Mouse (Mus musculus) frontal cortex, postnatal 36 days (tissue): Measurements from ENCODE around the gene Cd68.

ENCODE experiments used
- DNase-seq, 2 experiments: peaks; one replicate each; pipeline ENCODE4 v3.0.0; 2022; ENCODE audit warnings: low spot score in 2 of 2

The Cd68 gene

DNA sequence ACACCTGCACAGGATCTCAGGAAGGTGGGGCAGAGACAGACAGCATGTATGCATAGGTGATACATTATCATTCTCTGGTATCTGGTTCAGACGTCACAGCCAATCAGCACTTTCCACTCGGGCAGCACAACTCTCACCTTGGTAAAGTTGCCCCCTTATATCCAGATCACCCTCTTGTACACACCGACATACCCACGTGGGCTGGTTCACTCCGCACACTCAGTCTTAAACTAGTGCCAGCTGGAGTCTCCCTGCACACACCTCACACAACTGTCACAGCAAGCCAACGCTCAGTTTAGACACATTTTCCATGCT, 29.1 kb upstream of the Cd68 start:
- peak in 1 of 2 experiments; percentile 60 for DNase-seq

DNA sequence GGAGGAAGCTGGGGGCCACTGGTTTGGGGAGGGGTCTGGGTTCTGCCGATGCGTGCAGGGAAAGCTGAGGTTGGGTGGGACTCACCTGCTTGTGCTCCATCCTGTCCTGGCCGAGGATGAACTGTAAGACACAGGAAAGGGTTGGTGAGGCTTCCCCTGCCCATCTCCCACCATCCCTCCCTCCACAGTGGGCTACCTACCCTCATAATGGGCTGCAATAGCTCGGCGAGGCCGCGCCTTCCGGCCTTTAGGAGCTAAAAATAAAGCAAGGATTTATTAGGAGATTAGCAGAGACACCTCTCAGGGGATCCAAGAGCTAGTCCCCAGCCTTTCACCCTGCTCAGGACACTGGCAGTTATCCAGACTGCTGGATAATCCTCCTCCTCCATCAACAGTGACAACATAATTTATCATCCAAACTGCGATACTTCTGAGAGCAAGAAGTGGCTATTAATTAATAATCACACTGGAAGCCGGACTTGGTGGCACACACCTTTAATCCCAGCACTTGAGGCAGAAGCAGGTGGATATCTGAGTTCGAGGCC, 27.5 kb upstream of the Cd68 start:
- no peak for DNase-seq

GRCm38 (mm10) chr11:69692863-69693262, 26.9 kb upstream of the Cd68 start:
- DNase-seq, result no peak

DNA sequence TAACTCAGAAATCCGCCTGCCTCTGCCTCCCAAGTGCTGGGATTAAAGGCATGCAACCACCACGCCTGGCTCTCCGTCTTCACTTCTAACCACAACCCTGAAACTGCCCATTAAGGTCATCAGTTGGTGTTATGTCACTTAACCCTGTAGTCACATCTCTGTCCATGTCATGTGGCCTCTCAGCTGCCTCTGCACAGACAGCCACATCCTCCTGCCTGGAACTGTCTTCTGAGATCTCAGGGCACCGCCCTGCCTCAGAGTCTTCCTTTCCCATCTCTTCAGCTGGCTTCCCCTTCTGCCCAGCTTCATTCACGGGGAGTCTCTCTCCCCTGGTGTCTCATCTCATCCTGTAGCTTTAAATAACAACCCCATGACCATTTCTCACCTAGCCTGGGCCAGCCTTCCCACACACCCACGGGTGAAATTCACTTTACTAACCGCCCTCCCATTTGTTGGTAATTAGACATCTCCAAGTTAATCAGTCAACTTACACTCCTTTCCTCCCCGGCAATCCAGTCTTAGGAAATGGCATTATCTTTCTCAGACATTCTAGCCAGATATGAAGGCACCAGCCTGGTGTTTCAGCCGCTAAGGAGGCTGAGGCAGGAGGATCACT, 26.4 kb upstream of the Cd68 start:
- no peak for DNase-seq

DNA sequence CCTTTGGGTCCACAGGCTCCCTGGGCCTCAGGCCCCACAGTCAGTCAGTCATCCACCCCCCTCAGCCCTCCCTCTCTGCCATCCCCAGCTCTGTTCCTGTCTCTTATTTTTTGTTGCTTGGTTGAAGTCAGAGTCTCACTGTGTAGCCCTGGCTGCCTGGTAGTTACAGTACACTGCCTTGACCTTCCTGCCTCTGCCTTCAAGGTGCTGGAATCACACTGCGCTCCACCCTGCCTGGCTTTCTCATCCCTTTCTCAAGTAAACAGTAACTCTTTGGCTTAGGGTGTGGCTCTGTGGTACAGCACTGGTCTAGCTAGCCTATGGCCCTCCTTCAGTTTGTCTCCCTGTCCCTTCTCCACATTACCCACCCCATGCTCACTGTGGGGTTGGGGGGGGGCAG, 23.9 kb upstream of the Cd68 start:
- no peak for DNase-seq

GRCm38 (mm10) chr11:69687061-69687460, 21.1 kb upstream of the Cd68 start:
- DNase-seq, result no peak

DNA sequence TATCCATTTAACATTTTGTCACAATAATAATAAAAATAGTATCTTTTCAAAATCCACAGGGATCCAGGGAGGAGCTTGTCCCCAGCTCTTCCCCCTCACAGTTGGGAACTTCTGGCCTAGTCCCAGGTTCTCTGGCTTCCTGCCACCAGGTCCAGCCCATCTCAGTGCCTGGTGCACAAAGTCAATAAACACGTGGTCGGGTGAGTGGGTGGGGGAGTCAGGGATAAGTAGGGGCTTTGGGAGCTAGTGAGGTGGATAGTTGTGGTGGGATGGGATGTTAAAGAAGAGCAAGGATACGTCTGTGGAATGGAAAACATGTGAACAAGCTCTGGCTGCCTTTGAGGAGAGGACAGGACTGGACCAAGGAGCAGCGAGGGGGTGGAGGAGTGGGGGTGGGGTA, 20.4 kb upstream of the Cd68 start:
- DNase-seq, result no peak

GRCm38 (mm10) chr11:69685526-69686148, 19.7 kb upstream of the Cd68 start, which contains the start of gene Tnfsf13:
TSS of gene Tnfsf13 (minus strand) at chr11:69685784.
- peak in 1 of 2 experiments; percentile 56 for DNase-seq

- no peak for DNase-seq
Measured at GRCm38 (mm10) chr11:69684936-69685335, 19.0 kb upstream of the Cd68 start.

GRCm38 (mm10) chr11:69684128-69684745, 18.3 kb upstream of the Cd68 start:
- DNase-seq, result no peak

- no peak for DNase-seq
Measured at GRCm38 (mm10) chr11:69683576-69683975, 17.6 kb upstream of the Cd68 start.

GRCm38 (mm10) chr11:69682840-69683533, 17.0 kb upstream of the Cd68 start:
- DNase-seq, result peak; percentile 89 to 92

GRCm38 (mm10) chr11:69682209-69682839, 16.4 kb upstream of the Cd68 start:
- DNase-seq, result no peak

GRCm38 (mm10) chr11:69681314-69682208, 15.6 kb upstream of the Cd68 start, which contains the start of gene Senp3:
TSS of gene Senp3 (minus strand) at chr11:69682084.
- DNase-seq, result peak; percentile 97 to 99

DNA sequence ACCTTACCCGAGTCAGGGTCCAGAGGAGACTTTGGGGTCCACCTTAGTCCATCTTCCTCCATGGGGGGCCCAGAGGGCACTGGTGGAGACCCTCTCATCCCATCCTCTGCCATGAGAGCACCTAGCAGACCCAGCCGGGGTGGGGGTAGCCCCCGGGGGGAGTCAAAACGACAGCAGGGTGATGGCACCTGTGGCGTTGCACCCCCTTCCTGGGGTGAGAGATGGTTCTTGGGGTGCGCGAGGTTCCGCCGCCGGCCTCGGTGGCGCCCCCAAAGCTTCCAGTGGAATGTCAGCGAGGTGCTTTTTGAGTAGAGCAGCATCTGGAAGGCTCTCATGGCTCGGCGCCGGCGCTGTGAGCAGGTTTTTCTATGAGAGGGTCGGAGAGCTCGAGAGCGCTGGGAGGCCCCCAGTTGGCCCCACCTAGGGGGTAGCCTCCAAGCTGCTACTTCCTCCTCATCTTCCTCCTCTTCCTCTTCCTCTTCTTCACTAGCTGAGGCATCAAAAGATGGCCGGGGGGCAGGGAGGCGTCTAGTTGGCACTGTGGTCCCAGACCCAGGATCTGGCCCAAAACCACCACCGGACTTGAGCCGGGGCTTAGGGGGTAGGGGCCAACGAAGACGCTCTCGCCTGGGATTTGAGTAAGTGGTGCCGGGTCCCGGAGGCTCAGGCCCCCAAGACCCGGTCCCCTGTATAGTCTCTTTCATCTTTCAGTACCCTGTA, 14.3 kb upstream of the Cd68 start:
- no peak for DNase-seq

- DNase-seq, result no peak
Measured at GRCm38 (mm10) chr11:69679144-69679543, 13.2 kb upstream of the Cd68 start.

GRCm38 (mm10) chr11:69672211-69672706, 6.3 kb upstream of the Cd68 start, which contains the start of gene Eif4a1:
TSS of gene Eif4a1 (minus strand) at chr11:69672423.
- peak; percentile 100 for DNase-seq

- no peak for DNase-seq
Measured at GRCm38 (mm10) chr11:69671726-69672124, 5.8 kb upstream of the Cd68 start.

- peak; percentile 87 to 88 for DNase-seq
Measured at GRCm38 (mm10) chr11:69670786-69671725, 5.1 kb upstream of the Cd68 start.
